Mouse (Mus musculus): ENCODE measurements around the gene Mrm1.

Mrm1 gene

GRCm38 (mm10) chr11:84818961-84819692 is at the start of gene Mrm1:
Gene Mrm1, minus strand, starts transcription at chr11:84819515.
- in situ Hi-C loops (cut with MboI, MseI) = no loop called here

- in situ Hi-C loops (cut with MboI, MseI) = loop anchor here (5.0 to 10.0 kb wide), 2 partner anchors 42 to 1726 kb away; partner anchors contain the start of gene Dhrs11
These were observed 49.5 kb upstream of the Mrm1 start for GRCm38 (mm10) chr11:84868786-84869259.

DNA sequence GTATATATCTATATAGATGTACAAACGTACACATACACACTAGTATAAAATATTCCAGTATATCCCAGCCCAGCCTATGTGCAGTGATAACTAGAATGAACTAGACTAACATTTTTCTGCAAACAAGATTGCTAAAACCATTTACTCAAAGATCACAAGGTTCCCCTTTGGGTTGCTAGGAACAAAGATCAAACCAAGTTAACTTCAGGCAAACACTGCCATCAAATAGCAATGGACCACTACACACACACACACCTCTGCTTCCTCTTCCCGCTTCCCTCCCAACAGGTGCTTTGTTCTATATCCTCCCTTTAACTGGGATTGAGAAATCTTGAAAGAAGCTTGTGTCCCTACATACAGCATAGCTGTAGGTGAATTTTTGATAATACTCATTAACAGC is 48.3 kb upstream of the Mrm1 start:
- in situ Hi-C loops (cut with MboI, MseI) = loop anchor here (5.0 to 10.0 kb wide), 2 partner anchors 40 to 1727 kb away; partner anchors contain the start of gene Dhrs11

DNA sequence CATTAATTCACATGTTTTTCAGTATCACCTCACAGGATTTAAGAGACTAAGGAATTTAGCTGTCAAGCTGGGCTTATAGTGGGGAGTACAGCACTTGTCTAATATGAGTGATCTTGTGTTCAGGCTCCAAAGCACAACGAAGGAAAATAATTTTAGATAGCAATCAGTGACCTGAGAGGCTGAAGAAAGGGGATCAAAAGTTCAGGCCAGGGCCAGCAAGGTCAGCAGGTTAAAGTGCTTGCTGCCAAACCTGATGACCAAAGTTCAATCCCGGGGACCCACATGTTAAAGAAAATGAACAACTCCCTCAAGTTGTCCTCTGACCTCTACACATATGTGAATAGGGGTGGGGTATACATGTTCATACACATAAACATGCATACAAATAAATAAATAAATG is 46.0 kb upstream of the Mrm1 start:
- in situ Hi-C loops (cut with MboI, MseI) = loop anchor here (5.0 to 10.0 kb wide), 2 partner anchors 38 to 1730 kb away; partner anchors contain the start of gene Dhrs11

GRCm38 (mm10) chr11:84855285-84855684 is 36.0 kb upstream of the Mrm1 start:
- in situ Hi-C loops (cut with MboI, MseI) = no loop called here

GRCm38 (mm10) chr11:84847475-84848090 is 28.3 kb upstream of the Mrm1 start:
- in situ Hi-C loops (cut with MboI, MseI) = no loop called here

- in situ Hi-C loops (cut with MboI, MseI) = no loop called here
These were observed 27.6 kb upstream of the Mrm1 start for GRCm38 (mm10) chr11:84846741-84847474.

- in situ Hi-C loops (cut with MboI, MseI) = no loop called here
These were observed 20.0 kb upstream of the Mrm1 start for GRCm38 (mm10) chr11:84839330-84839729.

- in situ Hi-C loops (cut with MboI, MseI) = loop anchor here (5.0 kb wide), 1 partner anchor 38 kb away; no protein-coding TSS in a partner anchor
These were observed 10.2 kb upstream of the Mrm1 start for GRCm38 (mm10) chr11:84829495-84829894.

DNA sequence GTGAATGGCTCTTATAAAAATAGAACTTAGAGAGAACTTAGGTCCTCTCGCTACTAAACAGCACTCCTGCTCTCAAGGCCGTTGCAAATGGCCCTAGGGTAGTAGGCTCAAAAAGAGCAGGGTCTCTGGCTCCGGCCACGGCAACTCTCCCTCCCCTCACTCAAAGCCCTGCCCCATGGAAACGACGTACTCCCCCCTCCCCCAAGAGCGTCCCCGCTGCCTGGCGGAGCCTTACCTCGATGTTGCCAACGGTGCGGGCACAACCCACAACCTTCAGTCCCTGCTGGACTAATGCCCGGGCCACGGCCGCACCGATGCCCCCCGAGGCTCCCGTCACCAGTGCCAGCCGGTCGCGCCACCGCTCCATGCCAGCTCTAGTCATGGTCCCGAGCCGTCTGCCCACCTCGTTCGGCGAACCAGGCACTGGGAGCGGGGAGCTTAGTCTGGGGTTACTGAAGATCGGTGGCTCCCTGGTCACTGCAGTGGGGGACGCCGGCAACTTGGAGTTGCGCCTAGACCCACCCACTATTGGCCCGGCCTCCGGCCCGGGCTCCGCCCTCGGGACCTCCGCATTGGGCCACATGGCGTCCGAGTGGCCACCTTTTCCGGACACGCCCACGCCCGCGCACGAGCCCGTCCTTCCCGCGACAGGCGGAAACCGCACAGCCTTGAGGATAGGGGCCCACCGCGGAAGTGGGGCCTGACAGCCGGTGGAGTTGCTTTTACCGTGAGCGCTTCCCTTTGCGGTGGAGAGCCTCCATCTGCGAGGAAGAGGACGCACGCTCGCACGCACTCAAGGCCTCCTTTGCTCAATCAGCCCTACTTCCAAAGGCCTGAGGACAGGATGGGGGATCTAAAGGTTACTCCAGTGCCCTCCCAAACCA is 9.4 kb upstream of the Mrm1 start, which contains the start of gene Dhrs11:
Dhrs11 (minus strand) TSS at position 479 of the 884 bp plus-strand sequence.
- in situ Hi-C loops (cut with MboI, MseI) = loop anchor here (5.0 kb wide), 1 partner anchor 39 kb away; no protein-coding TSS in a partner anchor

GRCm38 (mm10) chr11:84827901-84828503 is 8.7 kb upstream of the Mrm1 start:
- in situ Hi-C loops (cut with MboI, MseI) = loop anchor here (5.0 kb wide), 1 partner anchor 39 kb away; no protein-coding TSS in a partner anchor

DNA sequence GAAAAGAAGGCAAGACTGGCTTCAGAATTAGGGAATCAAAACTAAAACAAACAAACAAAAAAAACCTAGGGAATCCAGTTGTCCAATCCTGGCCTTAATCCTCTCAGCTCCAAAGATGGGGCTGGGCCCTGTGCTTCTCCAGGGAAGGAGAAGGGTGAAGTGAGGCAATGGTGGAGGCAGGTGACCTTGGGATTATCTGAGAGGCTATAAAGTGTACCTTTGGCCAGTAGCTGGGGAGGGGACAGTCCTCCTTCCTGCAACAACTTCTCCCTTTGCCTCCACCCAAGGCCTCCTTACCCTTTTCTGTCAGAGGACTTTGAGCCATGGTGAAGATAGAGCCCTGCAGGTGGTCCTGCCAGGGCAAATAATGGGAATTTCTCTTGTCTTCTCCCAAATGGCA is 8.2 kb upstream of the Mrm1 start:
- in situ Hi-C loops (cut with MboI, MseI) = loop anchor here (5.0 kb wide), 1 partner anchor 40 kb away; no protein-coding TSS in a partner anchor

DNA sequence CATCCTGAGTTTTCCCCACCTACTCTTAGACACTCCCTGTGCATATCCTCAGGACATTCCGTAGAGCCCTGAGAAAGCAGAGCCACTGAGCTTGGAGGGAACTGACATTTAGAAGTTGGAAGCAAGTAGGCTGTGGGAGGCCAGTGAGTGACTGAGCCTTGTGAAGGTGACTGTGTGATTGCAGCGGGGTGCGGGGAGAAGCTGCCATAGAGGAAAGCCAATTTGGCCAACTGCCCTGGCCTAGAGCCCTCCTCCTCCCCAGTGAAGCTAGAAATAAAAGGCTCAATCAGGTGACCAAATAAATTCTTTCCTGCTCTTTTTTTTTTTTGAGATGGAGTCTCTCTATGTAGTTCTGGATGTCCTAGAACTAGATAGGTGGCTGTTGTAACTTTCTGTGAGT is 6.9 kb upstream of the Mrm1 start:
- in situ Hi-C loops (cut with MboI, MseI) = loop anchor here (5.0 kb wide), 1 partner anchor 41 kb away; no protein-coding TSS in a partner anchor

- in situ Hi-C loops (cut with MboI, MseI) = loop anchor here (5.0 kb wide), 1 partner anchor 42 kb away; no protein-coding TSS in a partner anchor
These were observed 6.0 kb upstream of the Mrm1 start for GRCm38 (mm10) chr11:84825261-84825807.

GRCm38 (mm10) chr11:84823484-84823897 is 4.2 kb upstream of the Mrm1 start:
- in situ Hi-C loops (cut with MboI, MseI) = no loop called here

DNA sequence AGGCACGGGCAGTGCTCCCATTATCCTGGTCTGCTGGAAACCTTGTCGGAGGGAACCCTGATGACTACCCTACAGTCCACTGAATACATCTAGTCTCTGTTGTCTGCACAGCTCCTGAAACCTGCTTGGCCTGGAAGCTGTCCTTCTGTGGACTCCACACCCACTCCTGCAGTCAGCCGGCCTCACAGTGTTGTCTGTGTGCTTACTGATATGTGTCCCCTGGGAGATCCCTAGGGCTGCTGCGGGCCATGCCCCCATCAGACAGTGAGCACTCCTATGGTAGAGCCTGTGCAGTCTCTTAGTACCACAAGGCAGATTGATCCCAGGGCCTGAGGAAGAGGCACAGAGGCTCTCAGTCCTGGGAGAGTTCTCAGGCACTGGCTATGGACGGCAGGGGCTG is 3.2 kb upstream of the Mrm1 start:
- in situ Hi-C loops (cut with MboI, MseI) = no loop called here

GRCm38 (mm10) chr11:84821131-84821770 is 1.9 kb upstream of the Mrm1 start:
- in situ Hi-C loops (cut with MboI, MseI) = no loop called here

GRCm38 (mm10) chr11:84818085-84818960 is 992 bp downstream of the Mrm1 start:
- in situ Hi-C loops (cut with MboI, MseI) = no loop called here

All from T-helper 1 cell (primary cell).